Mouse (Mus musculus): ENCODE measurements around the gene Ska2. TPM values are rescaled to one million over a fixed set of nuclear protein-coding genes. Genes with fewer than 3 reads are reported as not detected.

Ska2 gene
- total and polyA plus RNA-seq, 2 experiments = 0.56 to 1.9 TPM

- Histone ChIP-seq H3K27ac (replicated peaks; ENCODE audit: insufficient read depth, low read depth, low read length) (no peak overlapping the region), H3K9ac (ENCODE audit: low read depth, low read length) (no peak overlapping the region), H3K4me1 (ENCODE audit: control insufficient read depth, insufficient read depth, low read length) (no peaks in the 10 kb centered on the region), H3K27me3 (ENCODE audit: control insufficient read depth, insufficient read depth, low read length) (no peaks in the 10 kb centered on the region), H3K36me3 (ENCODE audit: control insufficient read depth, insufficient read depth, low read length) (peaks cover 4% of the 10 kb centered on the region), H3K79me2 (ENCODE audit: control insufficient read depth, insufficient read depth, low read length) (no peaks in the 10 kb centered on the region), H3K4me3 (ENCODE audit: insufficient read depth, low read depth, low read length) (no peak overlapping the region)
- WGBS = 88% methylated on average over 5 of the region's 5 CpGs
- TF ChIP-seq POLR2A (IDR thresholded peaks at IDR 0.05; ENCODE audit: extremely low read depth, insufficient read depth, low read length) (no peak), CTCF (IDR thresholded peaks at IDR 0.05; ENCODE audit: low read depth, low read length) (no peak)
- no peak for DNase-seq (ENCODE audit: extremely low read depth, low read depth, low spot score)
Observed at GRCm38 (mm10) chr11:87173625-87174024, 64.6 kb downstream of the Ska2 start.

Other genes with a start within 250 kb of the Ska2 start
- gene Ypel2, start 115.5 kb upstream of the Ska2 start, total RNA-seq (2014; rRNA removed) = 6.2 and 9.7 TPM in 2 replicates
- gene Ypel2, start 115.5 kb upstream of the Ska2 start, polyA plus RNA-seq (2012; rRNA removed) = 5.1 and 6.6 TPM in 2 replicates
- gene Gdpd1, start 35.2 kb upstream of the Ska2 start, total RNA-seq (2014; rRNA removed) = 0.92 and 1.1 TPM in 2 replicates
- gene Gdpd1, start 35.2 kb upstream of the Ska2 start, polyA plus RNA-seq (2012; rRNA removed) = 0.17 and 0.48 TPM in 2 replicates
- 3.8 and 5.1 TPM in 2 replicates for gene Smg8, start 22.5 kb upstream of the Ska2 start, total RNA-seq (2014; rRNA removed)
- gene Smg8, start 22.5 kb upstream of the Ska2 start, polyA plus RNA-seq (2012; rRNA removed) = 3.3 and 4.5 TPM in 2 replicates
- gene Prr11, start 526 bp upstream of the Ska2 start, total RNA-seq (2014; rRNA removed) = 0.13 TPM in 1 of 2 replicates, not detected in the other
- gene Prr11, start 526 bp upstream of the Ska2 start, polyA plus RNA-seq (2012; rRNA removed) = 0.04 and 0.06 TPM in 2 replicates
- 6.3 and 7.6 TPM in 2 replicates for gene Trim37, start 17.8 kb downstream of the Ska2 start, total RNA-seq (2014; rRNA removed)
- gene Trim37, start 17.8 kb downstream of the Ska2 start, polyA plus RNA-seq (2012; rRNA removed) = 1.2 and 1.9 TPM in 2 replicates
- 0.07 and 0.09 TPM in 2 replicates for gene Ppm1e, start 249.8 kb downstream of the Ska2 start, total RNA-seq (2014; rRNA removed)
- gene Ppm1e, start 249.8 kb downstream of the Ska2 start, polyA plus RNA-seq (2012; rRNA removed) = 0.02 TPM in 1 of 2 replicates, not detected in the other